Mouse (Mus musculus) hindbrain, embryonic 12.5 days (tissue): ENCODE data around the gene Dgki. TPM values are rescaled to one million over a fixed set of nuclear protein-coding genes. Genes with fewer than 3 reads are reported as not detected.

Experiments
- ATAC-seq: fragments of 200-750 bp; cut with Nextera tagmentation; 2 replicates; pipeline ENCODE4 v1.8.0; 2017; ENCODE audit warnings: moderate TSS enrichment; ENCODE audit not compliant: low FRiP score
- H3K27ac ChIP-seq: fragments of 300-500 bp; sonication (generic); 2 replicates; pipeline ENCODE4 v1.5.1; 2016; ENCODE audit warnings: mild to moderate bottlenecking
- H3K27me3 ChIP-seq: fragments of 300-500 bp; sonication (generic); 2 replicates; pipeline ENCODE4 v1.6.1; 2016; ENCODE audit warnings: mild to moderate bottlenecking
- H3K36me3 ChIP-seq: fragments of 300-500 bp; sonication (generic); 2 replicates; pipeline ENCODE4 v1.6.1; 2016; ENCODE audit warnings: mild to moderate bottlenecking
- H3K4me1 ChIP-seq: fragments of 300-500 bp; sonication (generic); 2 replicates; pipeline ENCODE4 v1.6.1; 2016
- H3K4me2 ChIP-seq: fragments of 300-500 bp; sonication (generic); replicated peaks from 2 replicates; pipeline ENCODE4 v1.6.1; 2016; ENCODE audit warnings: mild to moderate bottlenecking
- H3K4me3 ChIP-seq: fragments of 300-500 bp; sonication (generic); 2 replicates; pipeline ENCODE4 v1.5.1; 2016; ENCODE audit warnings: mild to moderate bottlenecking
- H3K9ac ChIP-seq: fragments of 300-500 bp; sonication (generic); 2 replicates; pipeline ENCODE4 v1.6.1; 2016; ENCODE audit warnings: mild to moderate bottlenecking, moderate library complexity
- H3K9me3 ChIP-seq: fragments of 300-500 bp; sonication (generic); replicated peaks from 2 replicates; pipeline ENCODE4 v1.6.1; 2016; ENCODE audit warnings: mild to moderate bottlenecking
- WGBS: fragments of 180-500 bp; shearing (Covaris S2); methylation state at CpG from one replicate; pipeline ENCODE4 v1.1.7; 2016; 5-methylcytosine and 5-hydroxymethylcytosine counted together
- polyA plus RNA-seq: library from polyadenylated mRNA; unstranded; fragments of >200 nt; fragmentation: Nextera tagmentation; extraction: Ambion mirVana; gene quantifications from 2 replicates; pipeline ENCODE4 v1.2.1, GENCODE M21; 2016

The Dgki gene
- polyA plus RNA-seq, 1 experiment from 2014 or later: 4.2 TPM

DNA sequence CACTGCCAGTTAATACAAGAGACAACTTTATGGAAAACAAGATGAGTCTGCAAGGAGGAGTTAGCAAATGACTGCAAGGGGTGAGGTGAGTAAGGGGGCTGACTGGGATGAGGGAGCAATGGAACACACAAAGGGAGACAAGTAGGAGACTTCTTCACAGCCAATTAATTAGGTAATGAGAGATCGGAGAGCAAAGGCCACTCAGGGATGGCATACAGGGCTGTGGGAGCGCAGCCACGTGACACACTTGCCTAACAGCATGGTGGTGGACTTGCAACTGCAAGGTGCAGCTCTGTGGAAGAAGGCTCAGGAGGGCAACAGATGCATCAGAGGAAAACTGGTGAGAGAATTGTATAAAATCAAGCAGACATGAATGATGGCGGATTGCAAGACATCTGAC, 339.3 kb downstream of the Dgki start:
- ATAC-seq: no peak
- no peaks in the 10 kb centered on the region for H3K4me1 ChIP-seq
- WGBS: 82% methylated on average over 4 of the region's 4 CpGs
- H3K27me3 ChIP-seq: no peaks in the 10 kb centered on the region
- no peak overlapping the region for H3K4me2 ChIP-seq
- H3K9ac ChIP-seq: no peak overlapping the region
- no peaks in the 10 kb centered on the region for H3K36me3 ChIP-seq
- no peaks in the 10 kb centered on the region for H3K9me3 ChIP-seq
- no peak overlapping the region for H3K4me3 ChIP-seq
- H3K27ac ChIP-seq: no peak overlapping the region

- no peak overlapping the region for H3K4me2 ChIP-seq
- 87% methylated on average over 4 of the region's 4 CpGs for WGBS
- no peak overlapping the region for H3K27ac ChIP-seq
- H3K9me3 ChIP-seq: no peaks in the 10 kb centered on the region
- ATAC-seq: no peak
- peaks cover 3% of the 10 kb centered on the region; the same call in 1 of the 2 replicates for H3K4me1 ChIP-seq
- no peak overlapping the region for H3K4me3 ChIP-seq
- no peaks in the 10 kb centered on the region for H3K27me3 ChIP-seq
- H3K9ac ChIP-seq: no peak overlapping the region
- no peaks in the 10 kb centered on the region for H3K36me3 ChIP-seq
Measured at GRCm38 (mm10) chr6:36955293-36955692, 344.7 kb downstream of the Dgki start.

DNA sequence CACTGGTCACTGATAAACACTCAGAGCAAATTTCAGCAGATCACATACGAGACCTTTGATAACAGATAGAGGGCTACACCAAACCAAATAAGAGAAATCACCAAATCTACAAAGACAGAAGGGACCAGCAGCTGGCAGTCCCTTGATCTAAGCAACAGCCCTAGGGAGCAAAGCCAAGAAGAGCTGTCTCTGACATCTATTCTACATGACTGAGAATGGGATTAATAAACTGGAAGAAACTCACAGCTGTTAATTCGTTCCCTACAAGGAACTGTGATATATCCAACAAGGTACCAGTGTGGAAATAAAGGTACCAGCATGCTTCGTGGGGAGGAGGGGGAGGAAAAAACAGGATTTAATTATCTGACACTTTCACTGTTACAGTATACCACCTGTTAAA, 349.3 kb downstream of the Dgki start:
- no peak overlapping the region for H3K9ac ChIP-seq
- no peaks in the 10 kb centered on the region for H3K36me3 ChIP-seq
- WGBS: 76% methylated on average over 3 of the region's 3 CpGs
- peaks cover 3% of the 10 kb centered on the region; the same call in 1 of the 2 replicates for H3K4me1 ChIP-seq
- no peak overlapping the region for H3K27ac ChIP-seq
- H3K4me3 ChIP-seq: no peak overlapping the region
- no peaks in the 10 kb centered on the region for H3K9me3 ChIP-seq
- H3K4me2 ChIP-seq: no peak overlapping the region
- no peaks in the 10 kb centered on the region for H3K27me3 ChIP-seq
- no peak for ATAC-seq

GRCm38 (mm10) chr6:36947861-36948260, 352.1 kb downstream of the Dgki start:
- no peaks in the 10 kb centered on the region for H3K36me3 ChIP-seq
- H3K27ac ChIP-seq: no peak overlapping the region
- H3K27me3 ChIP-seq: no peaks in the 10 kb centered on the region
- no peak overlapping the region for H3K4me3 ChIP-seq
- no peak for ATAC-seq
- peaks cover 3% of the 10 kb centered on the region; the same call in 1 of the 2 replicates for H3K4me1 ChIP-seq
- WGBS: 84% methylated on average over 5 of the region's 5 CpGs
- H3K9ac ChIP-seq: no peak overlapping the region
- no peak overlapping the region for H3K4me2 ChIP-seq
- no peaks in the 10 kb centered on the region for H3K9me3 ChIP-seq

DNA sequence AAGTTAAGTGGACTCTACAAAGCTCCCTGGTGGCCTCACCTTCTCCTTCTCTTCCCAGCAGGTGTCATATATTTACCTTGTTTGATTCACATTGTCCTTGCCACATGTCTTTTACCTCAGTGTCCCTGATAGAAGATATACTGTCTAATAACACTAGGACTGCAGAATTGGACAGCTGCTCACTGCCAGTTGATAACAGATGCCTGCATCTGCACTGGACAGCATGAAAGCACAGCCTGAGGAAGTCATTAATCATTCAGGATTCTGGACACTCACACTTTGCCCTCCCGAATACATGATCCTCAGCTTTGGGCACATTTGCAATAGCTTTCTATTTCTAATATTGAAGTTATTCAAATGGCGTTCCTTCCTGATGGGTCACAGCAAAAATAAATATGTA, 362.5 kb downstream of the Dgki start:
- H3K9ac ChIP-seq: no peak overlapping the region
- H3K4me2 ChIP-seq: no peak overlapping the region
- no peak overlapping the region for H3K27ac ChIP-seq
- ATAC-seq: no peak
- H3K9me3 ChIP-seq: no peaks in the 10 kb centered on the region
- H3K4me1 ChIP-seq: 0 out of 2 replicates have a peak, but pooled peaks cover 4% of the 10 kb centered on the region
- no peak overlapping the region for H3K4me3 ChIP-seq
- H3K27me3 ChIP-seq: no peaks in the 10 kb centered on the region
- WGBS: 51% methylated on average over 2 of the region's 2 CpGs
- no peaks in the 10 kb centered on the region for H3K36me3 ChIP-seq

DNA sequence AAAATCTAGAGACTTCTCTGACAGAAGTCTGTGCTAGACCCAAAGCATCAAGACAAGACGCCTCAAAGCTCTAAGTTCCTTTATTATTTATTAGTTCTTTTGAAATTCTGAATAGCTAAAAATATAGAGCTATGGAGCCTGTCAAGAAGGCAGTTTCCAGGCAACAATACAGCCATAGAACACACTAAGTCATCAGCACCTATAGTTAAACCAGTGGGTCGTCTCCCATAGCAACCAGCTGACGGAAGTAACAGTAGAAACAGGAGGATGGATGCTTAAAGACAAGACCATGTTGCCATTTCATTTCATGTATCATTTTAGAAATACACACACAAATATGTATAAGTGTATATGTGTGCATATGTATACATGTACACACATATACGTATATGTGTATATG, 363.2 kb downstream of the Dgki start:
- no peak overlapping the region for H3K4me3 ChIP-seq
- no peak overlapping the region for H3K9ac ChIP-seq
- ATAC-seq: no peak
- no peaks in the 10 kb centered on the region for H3K9me3 ChIP-seq
- H3K36me3 ChIP-seq: no peaks in the 10 kb centered on the region
- H3K27ac ChIP-seq: no peak overlapping the region
- 0 out of 2 replicates have a peak, but pooled peaks cover 4% of the 10 kb centered on the region for H3K4me1 ChIP-seq
- no peaks in the 10 kb centered on the region for H3K27me3 ChIP-seq
- WGBS: 79% methylated on average over 4 of the region's 4 CpGs
- no peak overlapping the region for H3K4me2 ChIP-seq

GRCm38 (mm10) chr6:36931473-36931872, 368.5 kb downstream of the Dgki start:
- no peaks in the 10 kb centered on the region for H3K9me3 ChIP-seq
- H3K9ac ChIP-seq: no peak overlapping the region
- ATAC-seq: no peak
- H3K4me3 ChIP-seq: no peak overlapping the region
- H3K36me3 ChIP-seq: no peaks in the 10 kb centered on the region
- H3K4me2 ChIP-seq: no peak overlapping the region
- H3K27ac ChIP-seq: no peak overlapping the region
- WGBS: 48% methylated on average over 4 of the region's 4 CpGs
- H3K27me3 ChIP-seq: no peaks in the 10 kb centered on the region
- H3K4me1 ChIP-seq: peaks cover 2% of the 10 kb centered on the region; the same call in 1 of the 2 replicates

DNA sequence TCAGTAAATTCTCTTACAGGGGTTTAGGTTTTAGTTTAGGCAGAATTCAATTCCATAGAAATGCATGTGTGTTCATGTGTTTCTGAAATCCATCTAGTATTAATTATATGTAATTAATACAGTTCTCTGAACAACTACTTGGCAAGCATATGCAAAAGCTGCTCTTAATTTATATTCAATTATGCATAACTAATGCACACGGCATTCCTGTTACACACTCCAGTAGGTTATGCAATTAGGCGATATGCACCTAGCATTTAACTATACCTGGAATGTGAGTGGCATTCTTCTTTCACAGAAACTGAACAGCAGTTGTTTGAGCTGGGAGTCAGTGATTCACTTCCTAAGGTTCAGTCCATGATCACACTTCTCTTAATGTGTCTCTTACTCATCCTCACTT, 370.2 kb downstream of the Dgki start:
- 68% methylated on average over 2 of the region's 2 CpGs for WGBS
- no peak overlapping the region for H3K4me2 ChIP-seq
- no peak for ATAC-seq
- no peaks in the 10 kb centered on the region for H3K9me3 ChIP-seq
- H3K27ac ChIP-seq: no peak overlapping the region
- H3K4me1 ChIP-seq: peaks cover 2% of the 10 kb centered on the region; the same call in 1 of the 2 replicates
- no peak overlapping the region for H3K9ac ChIP-seq
- H3K4me3 ChIP-seq: no peak overlapping the region
- no peaks in the 10 kb centered on the region for H3K36me3 ChIP-seq
- no peaks in the 10 kb centered on the region for H3K27me3 ChIP-seq

- no peak for ATAC-seq
- 65% methylated on average over 4 of the region's 4 CpGs for WGBS
Measured at GRCm38 (mm10) chr6:36926455-36926854, 373.5 kb downstream of the Dgki start.

DNA sequence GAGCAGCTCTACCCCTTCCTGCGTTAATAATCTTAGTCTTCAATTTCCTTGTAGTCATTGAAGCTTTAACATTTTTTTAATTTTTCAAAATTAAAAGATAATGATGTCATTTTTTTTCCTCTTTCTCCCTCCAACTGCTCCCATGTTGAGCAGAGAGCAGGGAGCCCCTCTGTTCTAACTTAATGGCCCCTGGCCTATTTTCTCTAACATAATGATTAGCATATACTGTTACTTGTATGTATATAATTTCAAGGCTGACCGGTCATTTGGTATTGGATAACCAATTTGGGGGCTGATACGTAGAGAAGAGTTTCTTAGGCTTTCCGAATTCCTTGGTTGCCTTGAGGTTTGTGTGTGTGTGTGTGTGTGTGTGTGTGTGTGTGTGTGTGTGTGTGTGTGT, 378.0 kb downstream of the Dgki start:
- H3K4me3 ChIP-seq: no peak overlapping the region
- WGBS: 87% methylated on average over 4 of the region's 4 CpGs
- H3K4me1 ChIP-seq: no peaks in the 10 kb centered on the region
- no peak for ATAC-seq
- no peaks in the 10 kb centered on the region for H3K36me3 ChIP-seq
- no peak overlapping the region for H3K4me2 ChIP-seq
- H3K27ac ChIP-seq: no peak overlapping the region
- no peaks in the 10 kb centered on the region for H3K27me3 ChIP-seq
- H3K9me3 ChIP-seq: no peaks in the 10 kb centered on the region
- H3K9ac ChIP-seq: no peak overlapping the region

More at GRCm38 (mm10) chr6:36926455-36926854, 373.5 kb downstream of the Dgki start:
- Histone ChIP-seq H3K4me3 (no peak overlapping the region), H3K4me2 (no peak overlapping the region), H3K9me3 (no peaks in the 10 kb centered on the region), H3K4me1 (peaks cover 2% of the 10 kb centered on the region; the same call in 1 of the 2 replicates), H3K9ac (no peak overlapping the region), H3K36me3 (no peaks in the 10 kb centered on the region), H3K27me3 (no peaks in the 10 kb centered on the region), H3K27ac (no peak overlapping the region)

DNA sequence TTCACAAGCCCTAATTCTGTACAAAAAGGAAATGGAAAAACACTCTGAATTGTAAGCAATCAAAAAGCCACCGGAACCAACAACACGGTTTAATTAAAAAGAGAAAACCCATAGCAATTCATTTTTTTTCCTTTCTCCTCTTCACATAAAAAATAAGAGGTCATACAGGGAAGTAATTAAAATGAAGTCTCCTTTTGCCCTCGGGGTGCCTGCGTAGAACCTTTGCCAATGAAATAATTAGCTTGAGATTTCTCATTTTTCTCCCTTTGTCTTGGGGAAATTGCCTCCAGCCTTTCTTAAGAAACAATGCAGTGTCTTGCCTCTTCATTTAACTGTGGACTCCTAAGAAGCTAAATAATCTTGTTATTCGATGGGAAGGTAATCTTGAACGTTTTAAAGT, 388.4 kb downstream of the Dgki start:
- H3K4me1 ChIP-seq: no peaks in the 10 kb centered on the region
- no peaks in the 10 kb centered on the region for H3K27me3 ChIP-seq
- 55% methylated on average over 6 of the region's 6 CpGs for WGBS
- no peak overlapping the region for H3K9ac ChIP-seq
- no peaks in the 10 kb centered on the region for H3K36me3 ChIP-seq
- no peak overlapping the region for H3K4me2 ChIP-seq
- ATAC-seq: no peak
- no peak overlapping the region for H3K4me3 ChIP-seq
- H3K9me3 ChIP-seq: no peaks in the 10 kb centered on the region
- no peak overlapping the region for H3K27ac ChIP-seq

GRCm38 (mm10) chr6:36907191-36907590, 392.8 kb downstream of the Dgki start:
- WGBS: 77% methylated on average over 3 of the region's 3 CpGs
- Histone ChIP-seq H3K27me3 (no peaks in the 10 kb centered on the region), H3K9ac (no peak overlapping the region)

GRCm38 (mm10) chr6:36905965-36906364, 394.0 kb downstream of the Dgki start:
- no peak overlapping the region for H3K4me2 ChIP-seq
- H3K27ac ChIP-seq: no peak overlapping the region
- H3K9me3 ChIP-seq: no peaks in the 10 kb centered on the region
- H3K9ac ChIP-seq: no peak overlapping the region
- ATAC-seq: no peak
- H3K27me3 ChIP-seq: no peaks in the 10 kb centered on the region
- H3K4me1 ChIP-seq: peaks cover 22% of the 10 kb centered on the region
- 84% methylated on average over 3 of the region's 3 CpGs for WGBS
- no peaks in the 10 kb centered on the region for H3K36me3 ChIP-seq
- no peak overlapping the region for H3K4me3 ChIP-seq

More at GRCm38 (mm10) chr6:36907191-36907590, 392.8 kb downstream of the Dgki start:
- H3K4me3 ChIP-seq: no peak overlapping the region
- no peaks in the 10 kb centered on the region for H3K36me3 ChIP-seq
- no peak for ATAC-seq
- H3K4me2 ChIP-seq: no peak overlapping the region
- peaks cover 22% of the 10 kb centered on the region for H3K4me1 ChIP-seq
- H3K9me3 ChIP-seq: no peaks in the 10 kb centered on the region
- H3K27ac ChIP-seq: no peak overlapping the region
